Mouse (Mus musculus) heart, postnatal 0 days (tissue): ENCODE data around the gene Ttc21a. TPM values are rescaled to one million over a fixed set of nuclear protein-coding genes. Genes with fewer than 3 reads are reported as not detected.

Experiments
- ATAC-seq: fragments of 200-750 bp; cut with Nextera tagmentation; 2 replicates; pipeline ENCODE4 v1.8.0; 2017; ENCODE audit warnings: low read depth, moderate number of reproducible peaks, moderate library complexity; ENCODE audit not compliant: insufficient read depth
- DNase-seq: peaks from one replicate; pipeline ENCODE4 v3.0.0-alpha.2; 2016; ENCODE audit warnings: low spot score
- H3K27ac ChIP-seq: fragments of 300-500 bp; sonication (generic); 2 replicates; pipeline ENCODE4 v1.5.1; 2014; ENCODE audit warnings: low read depth, mild to moderate bottlenecking
- H3K27me3 ChIP-seq: fragments of 300-500 bp; sonication (generic); 2 replicates; pipeline ENCODE4 v1.6.1; 2014; ENCODE audit warnings: low read length, mixed read lengths; ENCODE audit not compliant: control insufficient read depth, insufficient read depth
- H3K36me3 ChIP-seq: fragments of 300-500 bp; sonication (generic); replicated peaks from 2 replicates; pipeline ENCODE4 v1.6.1; 2014; ENCODE audit warnings: low read length, mixed read lengths; ENCODE audit not compliant: control insufficient read depth, insufficient read depth
- H3K4me1 ChIP-seq: fragments of 300-500 bp; sonication (generic); 2 replicates; pipeline ENCODE4 v1.6.1; 2014; ENCODE audit warnings: antibody characterized with exemption; ENCODE audit not compliant: control insufficient read depth, insufficient read depth
- H3K4me2 ChIP-seq: fragments of 300-500 bp; sonication (generic); 2 replicates; pipeline ENCODE4 v1.6.1; 2014; ENCODE audit warnings: low read depth, mild to moderate bottlenecking, low read length, moderate library complexity
- H3K4me3 ChIP-seq: fragments of 300-500 bp; sonication (generic); 2 replicates; pipeline ENCODE4 v1.5.1; 2014; ENCODE audit warnings: low read depth, low read length
- H3K9ac ChIP-seq: fragments of 300-500 bp; sonication (generic); replicated peaks from 2 replicates; pipeline ENCODE4 v1.6.1; 2014; ENCODE audit warnings: low read depth, low read length, mixed read lengths
- H3K9me3 ChIP-seq: fragments of 300-500 bp; sonication (generic); replicated peaks from 2 replicates; pipeline ENCODE4 v1.6.1; 2016; ENCODE audit warnings: low read length; ENCODE audit not compliant: control insufficient read depth
- CTCF ChIP-seq: IDR thresholded peaks from 2 replicates; pipeline ENCODE4 v1.5.1; 2016; ENCODE audit warnings: antibody characterized with exemption, control low read depth, low read depth
- EP300 ChIP-seq: IDR thresholded peaks from 2 replicates; pipeline ENCODE4 v1.6.1; 2016; ENCODE audit warnings: antibody characterized with exemption, low read depth
- WGBS: fragments of 180-500 bp; shearing (Covaris S2); extraction: QIAGEN DNeasy Blood & Tissue Kit; methylation state at CpG from one replicate; pipeline ENCODE4 v1.1.7; 2014; 5-methylcytosine and 5-hydroxymethylcytosine counted together
- polyA plus RNA-seq: library from polyadenylated mRNA; unstranded; fragments of >200 nt; fragmentation: Nextera tagmentation; extraction: Ambion mirVana; gene quantifications from 2 replicates; pipeline ENCODE4 v1.2.1, GENCODE M21; 2015
- total RNA-seq: library from RNA; depleted of rRNA; stranded (reverse); fragments of >200 nt; gene quantifications from 2 replicates; pipeline ENCODE4 v1.2.3, GENCODE M21; 2014; ENCODE audit warnings: low replicate concordance

Ttc21a gene
- total and polyA plus RNA-seq, 2 experiments from 2014 or later: 0.07 TPM; not detected in 1

DNA sequence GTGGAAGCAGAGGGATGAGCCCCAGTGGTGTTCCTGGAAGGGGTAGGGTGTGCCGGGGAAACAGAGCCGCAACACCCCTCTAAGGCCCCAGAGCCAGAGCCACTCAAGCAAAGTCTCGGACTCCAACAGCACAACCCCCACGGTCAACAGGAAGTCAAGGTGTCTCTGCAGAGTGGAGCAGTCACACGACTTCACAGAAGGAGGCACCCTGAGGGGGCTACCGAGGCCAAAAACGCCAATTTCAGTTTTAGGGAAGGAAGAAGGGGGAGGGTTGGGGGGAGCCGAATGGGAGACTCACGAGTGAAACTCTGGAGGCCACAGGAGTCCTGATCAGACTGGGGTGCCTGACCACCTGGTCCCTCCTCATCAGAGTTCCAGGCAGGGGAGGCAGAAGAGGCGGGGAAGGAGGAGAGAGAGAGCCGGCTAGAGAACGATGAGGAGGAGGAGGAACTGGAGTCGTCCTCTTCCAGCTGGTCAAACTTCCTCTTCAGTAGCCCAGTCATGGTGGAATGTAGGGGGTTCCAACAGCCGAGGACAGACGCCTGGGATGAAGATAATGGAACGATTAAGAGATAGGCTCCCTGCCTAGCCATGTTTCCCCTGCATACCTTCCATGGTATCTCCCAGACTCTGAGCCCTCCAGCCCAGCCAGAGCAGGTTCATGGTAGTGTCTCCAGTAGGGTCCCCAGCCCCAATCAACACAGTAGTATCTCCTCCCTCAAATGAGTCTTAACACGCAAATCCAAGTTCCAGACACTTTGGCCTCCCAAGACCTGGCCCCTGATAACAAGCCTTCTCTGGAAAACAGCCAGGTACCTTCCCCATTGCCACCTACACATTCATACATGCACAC lies 39.5 kb downstream of the Ttc21a start:
- Histone ChIP-seq H3K9ac (peak overlapping the region; percentile 30; the same call in 1 of the 2 replicates), H3K27ac (peak overlapping the region; percentile 55; the same call in 1 of the 2 replicates), H3K4me2 (peak overlapping the region; percentile 40; the same call in 1 of the 2 replicates), H3K4me3 (peak overlapping the region; percentile 27; the same call in 1 of the 2 replicates), H3K27me3 (no peaks in the 10 kb centered on the region), H3K4me1 (peaks cover 47% of the 10 kb centered on the region), H3K36me3 (peaks cover 41% of the 10 kb centered on the region), H3K9me3 (no peaks in the 10 kb centered on the region)
- no peak for TF ChIP-seq CTCF
- TF ChIP-seq EP300: no peak
- ATAC-seq (no peak), DNase-seq (no peak)
- WGBS: 23% methylated on average over 17 of the region's 17 CpGs

DNA sequence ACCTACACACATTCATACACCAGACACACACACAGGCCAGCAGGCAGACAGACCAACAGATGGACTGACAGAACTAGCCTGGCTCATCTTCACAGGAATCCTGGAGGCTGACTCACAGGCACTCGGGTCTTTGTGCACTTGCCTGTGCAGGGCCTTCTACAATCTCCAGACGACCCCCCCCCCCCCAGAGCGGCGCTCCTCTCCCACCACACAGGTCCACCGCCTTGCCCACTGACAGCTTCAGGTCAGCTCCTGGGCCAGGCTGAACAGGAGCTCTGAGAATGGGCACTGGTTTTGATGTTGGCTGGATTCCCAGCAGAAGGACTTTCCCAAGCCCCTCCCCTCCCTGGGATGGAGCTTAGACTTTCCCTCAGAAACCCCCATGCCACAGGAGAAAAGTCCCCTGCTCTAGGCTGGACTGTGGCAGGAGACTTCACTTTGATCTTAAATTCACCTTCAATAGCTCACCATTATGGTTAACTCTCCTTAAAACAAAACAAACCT lies 40.2 kb downstream of the Ttc21a start:
- Histone ChIP-seq H3K27me3 (no peaks in the 10 kb centered on the region), H3K4me3 (peak overlapping the region; percentile 27; the same call in 1 of the 2 replicates), H3K4me1 (peaks cover 47% of the 10 kb centered on the region), H3K4me2 (peak overlapping the region; percentile 40; the same call in 1 of the 2 replicates), H3K27ac (peak overlapping the region; percentile 55; the same call in 1 of the 2 replicates), H3K9me3 (no peaks in the 10 kb centered on the region), H3K36me3 (peaks cover 34% of the 10 kb centered on the region), H3K9ac (peak overlapping the region; percentile 31; the same call in 1 of the 2 replicates)
- no peak for TF ChIP-seq EP300
- TF ChIP-seq CTCF: no peak
- no peak for ATAC-seq
- no peak for DNase-seq
- WGBS: 7% methylated on average over 5 of the region's 5 CpGs

DNA sequence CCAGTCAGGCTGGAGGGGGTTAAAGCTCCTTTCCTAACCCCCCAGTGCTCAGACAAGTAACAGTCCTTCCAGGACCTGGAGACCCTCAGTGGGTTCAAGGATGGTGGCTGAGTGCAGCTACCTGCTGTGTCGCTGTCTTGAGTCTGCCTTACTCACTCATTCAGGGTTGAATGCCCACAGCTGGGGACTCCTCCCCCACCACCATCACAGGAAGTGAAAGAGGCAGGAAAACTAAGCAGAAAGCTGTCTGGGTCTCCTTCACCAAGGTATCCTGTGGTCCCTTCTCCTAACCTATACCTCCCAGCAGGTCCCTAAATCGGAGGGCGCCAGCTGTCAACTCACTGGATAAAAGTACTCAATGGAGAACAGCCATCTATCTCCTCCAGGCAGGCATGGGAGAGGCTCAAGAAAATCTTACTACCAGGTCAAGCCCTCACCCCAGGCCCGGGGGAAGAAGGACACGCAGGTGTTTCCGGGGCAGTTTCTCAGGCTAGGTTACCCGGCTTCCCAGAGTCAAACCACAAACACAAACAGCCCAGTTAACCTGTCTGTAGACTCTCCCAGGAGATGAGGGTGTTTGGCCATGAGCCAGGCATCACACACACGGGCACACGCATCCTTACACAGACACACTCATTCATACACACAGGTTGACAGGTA lies 40.9 kb downstream of the Ttc21a start:
- Histone ChIP-seq H3K9me3 (no peaks in the 10 kb centered on the region), H3K4me3 (peak overlapping the region; percentile 27; the same call in 1 of the 2 replicates), H3K9ac (peak overlapping the region; percentile 31; the same call in 1 of the 2 replicates), H3K4me2 (peak overlapping the region; percentile 40; the same call in 1 of the 2 replicates), H3K4me1 (peaks cover 47% of the 10 kb centered on the region), H3K27me3 (no peaks in the 10 kb centered on the region), H3K36me3 (peaks cover 27% of the 10 kb centered on the region), H3K27ac (peak overlapping the region; percentile 55)
- no peak for DNase-seq
- ATAC-seq: no peak
- no peak for TF ChIP-seq CTCF
- TF ChIP-seq EP300: no peak
- WGBS: 55% methylated on average over 9 of the region's 9 CpGs

DNA sequence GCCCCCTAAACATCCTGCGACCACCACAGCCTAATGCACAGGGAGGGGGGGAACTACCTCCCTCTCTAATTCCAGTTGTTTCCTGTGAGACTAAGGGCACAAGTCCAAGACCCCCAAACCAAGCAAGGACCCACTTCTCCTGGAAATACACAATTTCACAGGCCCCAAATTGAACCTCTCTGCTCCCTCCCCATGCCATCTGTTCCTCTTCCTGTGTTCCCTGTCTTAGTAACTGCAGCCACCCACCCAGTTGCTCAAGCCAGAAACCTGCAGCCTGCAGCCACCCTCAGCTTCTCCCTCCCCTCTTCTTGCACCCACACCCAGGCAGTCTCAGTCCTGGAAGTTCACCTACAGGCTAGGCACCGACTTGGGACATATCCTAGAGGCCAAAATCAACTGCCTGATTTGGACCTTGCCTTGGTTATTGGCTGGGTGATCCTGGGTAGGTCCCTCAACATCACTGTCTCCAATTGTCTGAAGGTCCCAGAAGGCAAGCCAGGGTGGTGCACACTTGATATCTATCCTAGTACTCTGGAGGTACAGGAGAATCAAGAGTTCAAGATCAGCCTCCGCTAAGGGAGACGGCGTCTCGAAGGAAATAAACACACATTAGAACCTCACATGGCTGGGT lies 41.5 kb downstream of the Ttc21a start:
- no peaks in the 10 kb centered on the region for H3K27me3 ChIP-seq
- peak overlapping the region; percentile 20; the same call in 1 of the 2 replicates for H3K27ac ChIP-seq
- peak overlapping the region; percentile 40; the same call in 1 of the 2 replicates for H3K4me2 ChIP-seq
- ATAC-seq: no peak
- H3K36me3 ChIP-seq: peaks cover 21% of the 10 kb centered on the region
- H3K9me3 ChIP-seq: no peaks in the 10 kb centered on the region
- no peak for TF ChIP-seq CTCF
- no peak for TF ChIP-seq EP300
- peaks cover 48% of the 10 kb centered on the region for H3K4me1 ChIP-seq
- no peak overlapping the region; the same call in 1 of the 2 replicates for H3K4me3 ChIP-seq
- no peak for DNase-seq
- 0 out of 2 replicates have a peak overlapping the region, but pooled peaks have one; percentile 31 for H3K9ac ChIP-seq
- WGBS: 67% methylated on average over 6 of the region's 6 CpGs

DNA sequence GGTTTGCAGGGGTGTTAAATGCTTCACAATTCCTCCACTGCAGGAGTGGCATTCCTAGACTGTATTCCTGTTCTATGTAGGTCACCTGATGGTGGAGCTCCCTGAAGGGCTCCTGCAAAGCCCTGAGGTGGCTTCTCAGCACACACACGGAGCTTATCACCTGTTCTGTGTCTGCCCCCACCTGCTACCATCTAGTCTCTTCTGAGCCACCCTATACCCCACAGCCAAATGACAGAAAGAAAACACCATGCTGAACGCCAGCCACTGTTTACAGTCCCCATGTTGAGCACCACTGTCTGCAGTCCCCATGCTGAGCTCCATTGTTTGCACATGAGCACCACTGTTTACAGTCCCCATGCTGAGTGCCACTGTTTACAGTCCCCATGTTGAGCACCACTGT lies 42.3 kb downstream of the Ttc21a start:
- TF ChIP-seq EP300 (no peak), CTCF (no peak)
- Histone ChIP-seq H3K4me3 (no peak overlapping the region), H3K4me1 (peaks cover 54% of the 10 kb centered on the region), H3K9me3 (no peaks in the 10 kb centered on the region), H3K4me2 (peak overlapping the region; percentile 87; the same call in 1 of the 2 replicates), H3K27ac (peak overlapping the region; percentile 99; the same call in 1 of the 2 replicates), H3K27me3 (no peaks in the 10 kb centered on the region), H3K36me3 (peaks cover 13% of the 10 kb centered on the region), H3K9ac (no peak overlapping the region)
- DNase-seq (no peak), ATAC-seq (no peak)
- WGBS: 67% methylated on average over 2 of the region's 2 CpGs
